Mouse (Mus musculus) megakaryocyte, embryonic 14.5 days (primary cell): Measurements from ENCODE around the gene Pcp4.

ENCODE experiments used
- FLI1 ChIP-seq: IDR thresholded peaks from 2 replicates; pipeline ENCODE4 v1.6.1; 2012; ENCODE audit warnings: low read length, inconsistent platforms, mixed read lengths
- GATA1 ChIP-seq: IDR thresholded peaks from 3 replicates; pipeline ENCODE4 v1.6.1; 2012; ENCODE audit warnings: mixed read lengths, low read length, inconsistent platforms, borderline replicate concordance

DNA sequence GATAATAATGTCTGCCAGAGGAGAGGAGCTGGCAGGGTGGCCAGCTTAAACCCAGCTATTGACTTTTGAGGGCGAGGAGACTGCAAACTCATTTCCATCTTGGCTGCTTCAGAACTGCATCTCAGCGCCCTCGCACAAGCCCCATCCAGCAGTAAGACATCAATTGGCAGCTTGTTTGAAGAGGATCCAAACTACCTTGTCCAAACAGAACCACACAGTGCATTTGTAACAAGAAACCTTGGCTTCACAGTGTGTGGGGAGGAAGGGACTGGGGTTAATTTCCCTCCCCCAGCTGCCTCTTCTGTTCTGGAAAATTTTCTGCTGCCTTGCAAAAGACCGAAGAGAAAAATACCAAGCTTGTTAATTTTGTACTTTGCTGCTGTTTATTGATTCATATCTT, 71.7 kb downstream of the Pcp4 start:
- TF ChIP-seq GATA1 (no peak), FLI1 (no peak)
